Mouse (Mus musculus) intestine, embryonic 14.5 days (tissue): Measurements from ENCODE around the gene Anp32b. TPM values are rescaled to one million over a fixed set of nuclear protein-coding genes. Genes with fewer than 3 reads are reported as not detected.
A peak's percentile ranks its signal among the peaks of the same experiment; 100 is the strongest.

Source experiments
- ATAC-seq: fragments of 200-750 bp; cut with Nextera tagmentation; replicated peaks from 2 replicates; pipeline ENCODE4 v1.8.0; 2017; ENCODE audit warnings: low read depth, moderate number of reproducible peaks, moderate TSS enrichment, moderate library complexity; ENCODE audit not compliant: low FRiP score, low TSS enrichment
- DNase-seq: peaks from one replicate; pipeline ENCODE4 v3.0.0-alpha.2; 2018; ENCODE audit warnings: low spot score
- H3K27ac ChIP-seq: fragments of 300-500 bp; sonication (generic); 2 replicates; pipeline ENCODE4 v1.5.1; 2014; ENCODE audit warnings: low read depth, mild to moderate bottlenecking, control low read depth
- H3K27me3 ChIP-seq: fragments of 300-500 bp; sonication (generic); replicated peaks from 2 replicates; pipeline ENCODE4 v1.6.1; 2014; ENCODE audit warnings: low read length, control low read depth; ENCODE audit not compliant: control insufficient read depth, insufficient read depth
- H3K36me3 ChIP-seq: fragments of 300-500 bp; sonication (generic); 2 replicates; pipeline ENCODE4 v1.6.1; 2014; ENCODE audit warnings: low read length, control low read depth; ENCODE audit not compliant: control insufficient read depth, insufficient read depth
- H3K4me1 ChIP-seq: fragments of 300-500 bp; sonication (generic); replicated peaks from 2 replicates; pipeline ENCODE4 v1.6.1; 2014; ENCODE audit warnings: low read length, control low read depth, mixed read lengths; ENCODE audit not compliant: control insufficient read depth, insufficient read depth
- H3K4me2 ChIP-seq: fragments of 300-500 bp; sonication (generic); 2 replicates; pipeline ENCODE4 v1.6.1; 2014; ENCODE audit warnings: low read length
- H3K4me3 ChIP-seq: fragments of 300-500 bp; sonication (generic); 2 replicates; pipeline ENCODE4 v1.5.1; 2014; ENCODE audit warnings: low read depth, low read length, control low read depth, mixed read lengths
- H3K9ac ChIP-seq: fragments of 300-500 bp; sonication (generic); 2 replicates; pipeline ENCODE4 v1.6.1; 2014; ENCODE audit warnings: mild to moderate bottlenecking, low read length
- H3K9me3 ChIP-seq: fragments of 300-500 bp; sonication (generic); 2 replicates; pipeline ENCODE4 v1.6.1; 2016; ENCODE audit warnings: low read length, control low read depth; ENCODE audit not compliant: control insufficient read depth
- WGBS: fragments of 180-500 bp; shearing (Covaris S2); extraction: QIAGEN DNeasy Blood & Tissue Kit; methylation state at CpG from one replicate; pipeline ENCODE4 v1.1.7; 2014; 5-methylcytosine and 5-hydroxymethylcytosine counted together
- polyA plus RNA-seq: library from polyadenylated mRNA; unstranded; fragments of >200 nt; fragmentation: Nextera tagmentation; extraction: Ambion mirVana; gene quantifications from 2 replicates; pipeline ENCODE4 v1.2.1, GENCODE M21; 2014

Gene Anp32b
- polyA plus RNA-seq, 1 experiment from 2014 or later: 261 TPM

DNA sequence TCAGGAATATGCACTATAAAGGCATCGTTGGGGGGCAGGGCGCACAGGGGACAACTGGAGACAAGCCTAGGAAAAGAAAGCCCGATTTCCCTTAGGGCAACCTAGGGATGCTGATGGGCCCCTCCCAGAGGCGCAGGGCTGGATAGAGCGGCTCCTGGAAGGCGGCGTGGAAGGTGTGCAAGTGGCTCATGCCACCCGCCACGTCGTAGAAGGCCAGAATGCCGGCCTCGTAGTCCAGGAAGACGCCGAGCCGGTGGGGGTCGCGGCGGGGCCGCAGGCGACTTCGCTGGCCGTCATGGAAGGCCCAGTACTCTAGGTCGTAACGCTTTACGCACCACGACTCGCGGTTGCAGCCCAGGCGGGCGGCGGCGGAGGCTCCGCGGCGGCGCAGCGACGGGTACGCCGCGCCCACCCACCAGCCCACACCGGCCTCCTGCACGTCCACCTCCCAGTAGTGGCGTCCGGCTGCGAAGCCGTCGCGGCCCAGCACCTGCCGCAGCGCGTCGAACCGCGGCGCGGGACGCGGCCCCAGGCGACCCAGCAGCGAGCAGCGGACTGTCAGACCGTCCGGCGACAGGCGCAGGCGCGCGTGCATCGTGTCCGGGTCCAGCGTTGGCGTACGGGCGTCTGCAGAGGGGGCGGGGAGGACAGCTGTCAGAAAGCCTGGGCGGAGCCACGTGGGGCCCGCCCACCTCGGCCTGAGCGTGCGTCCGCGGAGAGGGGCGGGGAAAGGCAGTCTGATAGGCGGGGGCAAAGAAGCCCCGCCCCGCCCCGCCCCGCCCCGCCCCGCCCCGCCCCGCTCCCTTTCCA is 56.3 kb downstream of the Anp32b start:
- Histone ChIP-seq H3K4me2 (peak overlapping the region; percentile 91), H3K9me3 (no peaks in the 10 kb centered on the region), H3K9ac (peak overlapping the region; percentile 48), H3K4me1 (no peaks in the 10 kb centered on the region; the same call in 1 of the 2 replicates), H3K4me3 (peak overlapping the region; percentile 61), H3K27me3 (peaks cover 12% of the 10 kb centered on the region), H3K36me3 (peaks cover 28% of the 10 kb centered on the region), H3K27ac (no peak overlapping the region)
- under 1% methylated on average over 82 of the region's 94 CpGs for WGBS
- peak; percentile 96 for DNase-seq
- ATAC-seq: peak; percentile 93

GRCm38 (mm10) chr4:46507736-46508460 is 57.2 kb downstream of the Anp32b start:
- peaks cover 12% of the 10 kb centered on the region for H3K27me3 ChIP-seq
- no peak overlapping the region for H3K9ac ChIP-seq
- peak; percentile 67 for ATAC-seq
- no peaks in the 10 kb centered on the region for H3K9me3 ChIP-seq
- H3K4me1 ChIP-seq: no peaks in the 10 kb centered on the region; the same call in 1 of the 2 replicates
- H3K4me2 ChIP-seq: peak overlapping the region; percentile 91
- peaks cover 19% of the 10 kb centered on the region; the same call in 1 of the 2 replicates for H3K36me3 ChIP-seq
- peak overlapping the region; percentile 61 for H3K4me3 ChIP-seq
- peak; percentile 86 for DNase-seq
- no peak overlapping the region; the same call in 1 of the 2 replicates for H3K27ac ChIP-seq
- WGBS: 11% methylated on average over 16 of the region's 16 CpGs

- H3K9me3 ChIP-seq: no peaks in the 10 kb centered on the region
- ATAC-seq: no peak
- no peaks in the 10 kb centered on the region for H3K36me3 ChIP-seq
- H3K9ac ChIP-seq: no peak overlapping the region
- no peak overlapping the region for H3K4me3 ChIP-seq
- no peaks in the 10 kb centered on the region for H3K27me3 ChIP-seq
- H3K4me1 ChIP-seq: no peaks in the 10 kb centered on the region
- 72% methylated on average over 2 of the region's 2 CpGs for whole genome bisulfite sequencing
- H3K4me2 ChIP-seq: no peak overlapping the region
- DNase-seq: no peak
- no peak overlapping the region for H3K27ac ChIP-seq
These were observed 69.8 kb downstream of the Anp32b start for GRCm38 (mm10) chr4:46520491-46520890.

DNA sequence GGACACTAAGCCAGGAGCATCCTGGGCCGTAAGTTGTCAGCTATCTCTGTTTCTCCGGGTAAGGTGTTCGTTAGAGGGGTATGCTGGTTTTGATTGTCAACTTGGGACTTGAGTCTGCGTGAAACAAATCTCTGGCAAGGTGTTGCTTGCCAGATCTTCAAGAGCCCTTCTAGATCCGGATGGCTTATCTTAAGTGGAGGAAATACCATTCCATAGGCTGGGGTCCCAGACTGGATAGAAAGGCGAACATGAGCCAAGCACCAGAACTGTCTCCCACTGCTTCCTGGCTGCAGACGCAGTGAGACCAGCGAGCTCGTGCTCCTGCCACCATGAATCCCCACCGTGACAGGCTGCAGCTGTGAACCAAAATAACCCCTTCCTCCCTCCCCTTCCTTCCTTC is 70.8 kb downstream of the Anp32b start:
- Histone ChIP-seq H3K27me3 (no peaks in the 10 kb centered on the region), H3K4me3 (no peak overlapping the region), H3K9me3 (no peaks in the 10 kb centered on the region), H3K36me3 (no peaks in the 10 kb centered on the region), H3K27ac (no peak overlapping the region), H3K9ac (no peak overlapping the region), H3K4me1 (no peaks in the 10 kb centered on the region), H3K4me2 (no peak overlapping the region)
- no peak for DNase-seq
- 79% methylated on average over 10 of the region's 10 CpGs for WGBS
- no peak for ATAC-seq

Other genes starting within 250 kb of the Anp32b start
- not detected in 2 replicates for gene Foxe1, start 107.3 kb upstream of the Anp32b start, polyA plus RNA-seq
- 11.3 and 13.1 TPM in 2 replicates for gene Trmo, start 61.5 kb upstream of the Anp32b start, polyA plus RNA-seq
- 0.27 and 0.42 TPM in 2 replicates for gene Hemgn, start 37.4 kb upstream of the Anp32b start, polyA plus RNA-seq
- 81.5 and 86.8 TPM in 2 replicates for gene Nans, start 38.3 kb downstream of the Anp32b start, polyA plus RNA-seq
- 10.1 and 11.4 TPM in 2 replicates for gene Trim14, start 85.2 kb downstream of the Anp32b start, polyA plus RNA-seq
- 28.0 and 36.1 TPM in 2 replicates for gene Coro2a, start 151.3 kb downstream of the Anp32b start, polyA plus RNA-seq
- gene Tbc1d2, start 199.3 kb downstream of the Anp32b start, polyA plus RNA-seq: 3.5 and 4.8 TPM in 2 replicates